Mouse (Mus musculus) erythroblast, adult 5-6 weeks (primary cell): Measurements from ENCODE around the gene 4930556J24Rik. TPM values are rescaled to one million over a fixed set of nuclear protein-coding genes. Genes with fewer than 3 reads are reported as not detected.
A peak's percentile ranks its signal among the peaks of the same experiment; 100 is the strongest.
"Not testable (repeated sequence)": the region's sequence is repeated elsewhere in the genome, so short reads cannot be mapped to it uniquely, and the experiment has no call there.

ENCODE experiments used
- ATAC-seq: replicated peaks from 2 replicates; pipeline ENCODE4 v1.8.0; 2016; ENCODE audit warnings: moderate number of reproducible peaks, mild to moderate bottlenecking, moderate TSS enrichment, inconsistent platforms; ENCODE audit not compliant: poor library complexity, low FRiP score, severe bottlenecking
- total RNA-seq, 2 experiments: library from RNA; stranded (forward) in 1 of 2; stranded (reverse) in 1 of 2; fragments of 150-400 nt in 1 of 2; fragments of 200-764, 138-1000 nt in 1 of 2; gene quantifications; 2 replicates each; pipeline versions ENCODE4 v1.2.3 to v1.2.4; 2015 to 2017; ENCODE audit warnings: low replicate concordance in 2 of 2

The 4930556J24Rik gene
- total RNA-seq, 2 experiments from 2014 or later = not detected

GRCm38 (mm10) chr11:3930019-3930418, 46.6 kb downstream of the 4930556J24Rik start:
- ATAC-seq = no peak

DNA sequence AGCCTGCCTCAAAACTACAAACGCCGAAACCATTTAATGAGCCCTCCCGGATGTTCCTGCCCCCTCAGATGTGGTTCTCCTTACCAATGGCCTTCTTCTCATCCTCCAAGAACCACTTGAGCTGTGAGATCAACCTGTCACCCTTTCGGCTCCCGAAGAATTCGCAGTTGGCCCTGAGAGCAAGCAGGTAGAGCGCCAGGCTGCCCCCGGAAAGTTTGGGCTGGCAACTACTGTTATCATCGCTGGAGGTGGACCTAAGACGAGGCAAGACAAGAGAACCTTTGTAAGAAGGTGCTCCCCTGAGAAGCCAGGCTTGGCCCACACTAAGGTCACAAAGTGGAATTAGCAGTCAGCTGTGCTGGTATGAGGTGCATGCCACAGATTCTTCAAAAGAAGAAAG, 50.7 kb downstream of the 4930556J24Rik start:
- no peak for ATAC-seq

DNA sequence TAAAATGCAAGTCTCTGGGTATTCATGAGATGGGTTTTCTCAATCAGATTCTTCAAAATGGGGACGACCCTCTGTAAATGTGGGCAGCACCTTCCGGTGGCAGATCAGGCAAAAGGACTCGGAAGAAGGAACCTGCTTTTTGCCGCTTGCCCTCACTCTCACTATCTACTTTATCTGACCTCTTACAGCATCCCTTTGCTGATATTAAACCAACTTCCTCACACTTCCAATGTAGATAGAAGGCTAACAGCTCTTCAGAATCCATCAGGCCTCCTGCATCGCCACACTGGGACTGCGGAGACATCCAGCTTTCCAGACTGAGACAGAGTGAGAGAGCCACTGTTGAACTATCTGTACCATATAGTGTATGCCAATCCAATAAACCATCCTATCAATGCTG, 53.8 kb downstream of the 4930556J24Rik start:
- ATAC-seq = no peak

- ATAC-seq = no peak
Observed at GRCm38 (mm10) chr11:3922115-3922514, 54.5 kb downstream of the 4930556J24Rik start.

DNA sequence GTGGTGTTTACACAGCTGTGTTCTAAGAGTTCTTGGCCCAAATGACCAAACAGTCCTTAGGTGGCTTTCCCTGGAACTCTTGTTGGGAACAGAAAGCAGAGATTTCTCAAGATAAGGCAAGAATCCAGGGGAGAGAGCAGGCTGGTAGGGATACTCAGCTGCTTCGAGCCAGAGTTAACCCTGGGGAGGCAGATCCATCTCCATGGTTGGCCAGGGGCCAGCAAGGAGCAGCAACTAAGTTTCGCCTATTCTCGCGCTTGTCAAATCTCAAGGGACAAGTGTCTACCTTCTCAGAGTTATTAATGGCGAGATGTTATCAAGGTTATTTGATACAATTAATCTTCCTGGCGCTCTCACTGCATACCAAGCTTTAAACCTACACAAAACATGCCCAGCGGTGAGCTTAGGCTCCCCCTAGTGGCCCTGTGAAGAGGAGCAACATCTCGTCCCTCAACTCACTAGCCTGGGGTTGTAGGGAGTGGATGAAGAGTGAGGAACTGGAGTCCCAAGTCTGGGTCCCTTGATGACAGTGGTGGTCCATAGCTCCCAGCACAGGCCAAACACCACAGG, 55.2 kb downstream of the 4930556J24Rik start:
- ATAC-seq = peak; percentile 66

- no peak for ATAC-seq
Observed at GRCm38 (mm10) chr11:3920476-3920875, 56.1 kb downstream of the 4930556J24Rik start.

DNA sequence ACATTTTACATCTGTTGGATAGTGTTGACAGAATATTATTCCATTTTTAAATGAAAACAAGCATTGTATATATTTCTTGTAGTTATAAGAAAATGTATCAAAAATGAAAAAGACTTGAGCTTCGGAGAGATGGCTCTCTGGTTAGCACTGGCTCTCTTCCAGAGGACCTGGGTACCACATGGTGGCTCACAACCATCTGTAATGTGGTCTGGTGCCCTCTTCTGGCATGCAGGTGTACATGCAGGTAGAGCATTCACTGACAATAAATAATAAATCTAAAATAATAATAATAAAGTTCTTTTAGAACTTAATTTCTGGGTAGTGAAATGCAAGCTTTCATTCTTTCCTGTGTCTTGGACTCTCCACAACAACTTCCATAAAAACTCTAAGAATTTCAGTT, 57.8 kb downstream of the 4930556J24Rik start:
- no peak for ATAC-seq

DNA sequence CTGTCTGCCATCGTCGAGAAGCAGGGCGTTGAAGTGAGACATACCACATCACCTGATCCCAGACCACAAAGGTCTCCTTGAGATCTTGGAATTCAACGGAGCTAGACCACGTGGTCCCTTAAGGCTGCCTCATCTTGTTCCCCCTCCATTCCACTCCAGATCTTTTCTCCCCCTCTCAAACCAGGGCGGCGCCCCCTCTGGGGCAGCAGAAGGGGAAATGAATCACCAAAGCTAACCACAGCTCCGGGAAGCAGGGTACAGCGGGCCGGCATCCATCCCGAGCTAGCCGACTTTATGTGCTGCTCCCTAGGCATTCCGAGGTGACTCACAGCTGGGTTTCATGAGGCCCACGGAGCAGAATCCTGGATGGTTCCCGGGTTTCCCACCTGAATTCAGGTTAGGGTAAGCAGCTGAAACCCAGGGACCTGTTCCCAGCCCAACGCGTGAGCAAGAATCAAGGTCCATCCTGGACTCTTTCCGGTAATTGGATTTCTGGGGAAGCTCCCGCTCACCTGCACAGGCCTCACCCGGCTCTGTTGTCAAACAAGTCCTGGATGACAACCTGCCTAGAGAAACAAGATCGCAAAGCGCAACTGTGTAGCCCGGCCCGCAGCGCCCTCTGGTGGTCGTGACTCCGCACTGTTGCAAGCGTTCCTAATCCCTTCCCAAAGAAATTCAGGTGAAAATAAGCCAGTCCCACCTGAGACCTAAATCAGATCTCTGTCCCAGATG, 62.3 kb downstream of the 4930556J24Rik start, which contains the start of gene Slc35e4:
Gene Slc35e4, minus strand, starts transcription at position 556 of the 732 bp plus-strand sequence.
- ATAC-seq = peak; percentile 62

GRCm38 (mm10) chr11:3913316-3914108, 63.1 kb downstream of the 4930556J24Rik start:
- ATAC-seq = peak; percentile 76

- ATAC-seq = no peak
Observed at GRCm38 (mm10) chr11:3912875-3913271, 63.7 kb downstream of the 4930556J24Rik start.

- ATAC-seq = no peak
Observed at GRCm38 (mm10) chr11:3912100-3912874, 64.3 kb downstream of the 4930556J24Rik start.

DNA sequence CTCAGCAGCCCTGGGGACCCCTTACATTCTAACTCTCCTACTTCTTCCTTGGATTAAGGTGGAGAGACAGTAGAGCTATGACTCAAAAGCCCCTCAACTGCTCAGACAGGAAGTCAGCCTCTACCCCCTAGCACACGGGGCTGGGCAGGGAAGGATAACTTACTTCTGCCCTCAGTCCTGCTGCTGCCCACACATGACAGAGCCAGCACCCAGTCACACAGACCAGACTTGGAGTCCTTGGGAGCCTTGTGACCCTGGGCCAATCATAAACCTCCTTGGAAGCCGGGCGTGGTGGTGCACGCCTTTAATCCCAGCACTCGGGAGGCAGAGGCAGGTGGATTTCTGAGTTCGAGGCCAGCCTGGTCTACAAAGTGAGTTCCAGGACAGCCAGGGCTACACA, 65.1 kb downstream of the 4930556J24Rik start:
- ATAC-seq = not testable (repeated sequence)

- ATAC-seq = no peak
Observed at GRCm38 (mm10) chr11:3910513-3911310, 65.9 kb downstream of the 4930556J24Rik start.

DNA sequence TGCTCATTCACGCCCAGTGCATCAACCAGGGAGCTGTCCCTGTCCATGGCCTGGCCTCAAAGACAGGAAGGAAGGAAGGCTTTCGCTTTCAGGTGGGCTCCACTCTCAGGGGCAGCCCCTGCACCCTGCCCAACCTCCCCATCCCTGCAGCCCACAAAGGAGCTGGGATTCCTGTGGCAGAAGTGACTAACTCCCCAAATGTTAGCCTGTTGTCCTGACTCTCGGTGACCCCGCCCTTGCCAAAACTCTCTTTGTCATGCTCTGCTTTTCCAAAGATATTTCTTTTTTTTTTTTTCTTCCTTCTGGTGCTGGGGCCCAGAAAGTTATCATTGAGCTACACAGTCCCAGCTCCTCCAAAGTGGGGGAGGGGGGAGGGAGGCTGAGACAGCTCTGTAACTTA, 67.3 kb downstream of the 4930556J24Rik start:
- ATAC-seq = no peak

GRCm38 (mm10) chr11:3905446-3905845, 71.1 kb downstream of the 4930556J24Rik start:
- no peak for ATAC-seq

GRCm38 (mm10) chr11:3904673-3905072, 71.9 kb downstream of the 4930556J24Rik start:
- ATAC-seq = no peak

DNA sequence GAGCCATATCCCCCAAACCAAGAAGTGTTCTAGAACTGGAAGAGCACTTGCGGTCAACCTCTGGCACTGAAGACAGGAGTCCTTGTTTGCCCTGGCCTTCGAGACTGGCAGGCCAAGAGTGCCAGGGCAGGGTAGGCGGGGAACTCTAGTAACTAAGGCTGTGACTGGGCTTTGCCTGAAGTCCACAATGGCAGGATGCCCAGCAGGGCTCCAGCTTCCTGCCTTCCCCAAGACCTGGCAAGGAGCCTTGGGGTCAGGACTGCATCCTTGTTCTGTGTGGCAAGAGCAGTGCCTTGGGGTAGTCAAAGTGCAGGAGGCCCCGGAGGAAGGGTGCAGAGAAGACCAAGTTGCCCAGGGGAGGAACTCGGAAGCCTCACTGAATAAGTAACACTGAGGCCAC, 73.5 kb downstream of the 4930556J24Rik start:
- no peak for ATAC-seq

DNA sequence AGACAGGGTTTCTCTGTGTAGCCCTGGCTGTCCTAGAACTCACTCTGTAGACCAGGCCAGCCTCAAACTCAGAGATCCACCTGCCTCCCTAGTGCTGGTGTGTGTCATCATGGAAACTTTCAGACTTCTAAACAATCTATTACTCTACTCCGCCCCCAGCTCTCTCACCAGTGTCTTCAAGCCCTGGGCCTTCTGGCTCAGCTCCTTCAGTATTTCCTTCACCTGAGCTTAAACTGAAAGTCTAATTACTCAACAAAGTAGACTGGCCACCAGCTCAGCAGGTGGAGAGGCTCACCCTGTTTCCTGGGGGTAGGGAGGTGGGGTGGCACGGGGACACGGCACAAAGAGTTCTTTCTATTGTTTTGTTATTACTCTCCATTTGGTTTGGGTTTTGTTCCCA, 74.1 kb downstream of the 4930556J24Rik start:
- ATAC-seq = no peak

DNA sequence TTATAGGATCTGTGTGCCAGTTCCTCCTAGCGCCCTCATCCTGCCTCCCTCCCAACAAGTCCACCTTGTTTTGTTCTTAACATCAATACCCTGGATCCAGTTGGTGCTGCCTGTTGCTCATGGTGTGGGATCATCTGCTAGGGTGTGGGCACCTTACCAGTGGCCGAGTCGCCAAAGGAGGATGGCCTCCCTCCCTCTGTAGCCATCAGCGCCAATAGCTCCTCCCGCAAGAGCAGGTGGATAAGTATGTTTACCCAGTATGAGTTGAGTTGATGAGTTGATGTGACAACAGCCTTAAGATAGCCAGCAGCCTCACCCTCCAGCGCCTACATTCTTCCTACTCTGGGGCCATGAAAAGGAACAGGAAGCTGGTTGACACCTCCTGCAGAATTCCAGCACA, 76.3 kb downstream of the 4930556J24Rik start:
- no peak for ATAC-seq
